Mouse (Mus musculus) heart, embryonic 14.5 days (tissue): ENCODE data around the gene Ccdc36. TPM values are rescaled to one million over a fixed set of nuclear protein-coding genes. Genes with fewer than 3 reads are reported as not detected.
A peak's percentile ranks its signal among the peaks of the same experiment; 100 is the strongest.

Experiments used
- ATAC-seq: fragments of 200-750 bp; cut with Nextera tagmentation; 2 replicates; pipeline ENCODE4 v1.8.0; 2017; ENCODE audit warnings: low read depth, moderate TSS enrichment; ENCODE audit not compliant: insufficient number of reproducible peaks, insufficient read depth, low FRiP score
- H3K27ac ChIP-seq, 2 experiments: fragments of 200-500 bp in 1 of 2; fragments of 300-500 bp in 1 of 2; sonication (generic) in 1 of 2; replicated peaks in 1 of 2; 2 replicates each; pipeline ENCODE4 v1.5.1; 2012 to 2014; ENCODE audit warnings: low read depth in 2 of 2, low read length in 2 of 2, control low read depth in 1 of 2, mild to moderate bottlenecking in 1 of 2, mixed read lengths in 1 of 2; ENCODE audit not compliant: control insufficient read depth in 1 of 2, insufficient read depth in 1 of 2
- H3K27me3 ChIP-seq: fragments of 300-500 bp; sonication (generic); 2 replicates; pipeline ENCODE4 v1.6.1; 2014; ENCODE audit warnings: mild to moderate bottlenecking, low read length, control low read depth; ENCODE audit not compliant: control insufficient read depth, insufficient read depth
- H3K36me3 ChIP-seq: fragments of 300-500 bp; sonication (generic); 2 replicates; pipeline ENCODE4 v1.6.1; 2014; ENCODE audit warnings: mild to moderate bottlenecking, control low read depth, low read length, mixed read lengths; ENCODE audit not compliant: control insufficient read depth, insufficient read depth
- H3K4me1 ChIP-seq, 2 experiments: fragments of 200-500 bp in 1 of 2; fragments of 300-500 bp in 1 of 2; sonication (generic) in 1 of 2; 2 replicates each; pipeline ENCODE4 v1.6.1; 2012 to 2014; ENCODE audit warnings: low read length in 2 of 2, control low read depth in 1 of 2, mixed read lengths in 1 of 2; ENCODE audit not compliant: control insufficient read depth in 2 of 2, insufficient read depth in 2 of 2
- H3K4me2 ChIP-seq: fragments of 300-500 bp; sonication (generic); 2 replicates; pipeline ENCODE4 v1.6.1; 2014; ENCODE audit warnings: mild to moderate bottlenecking, low read length
- H3K4me3 ChIP-seq, 2 experiments: fragments of 200-500 bp in 1 of 2; fragments of 300-500 bp in 1 of 2; sonication (generic) in 1 of 2; 2 replicates each; pipeline ENCODE4 v1.5.1; 2012 to 2014; ENCODE audit warnings: low read length in 2 of 2, mild to moderate bottlenecking in 2 of 2, control low read depth in 1 of 2, low read depth in 1 of 2, moderate library complexity in 1 of 2; ENCODE audit not compliant: control insufficient read depth in 1 of 2, insufficient read depth in 1 of 2
- H3K9ac ChIP-seq: fragments of 300-500 bp; sonication (generic); 2 replicates; pipeline ENCODE4 v1.6.1; 2014; ENCODE audit warnings: mild to moderate bottlenecking, low read length
- H3K9me3 ChIP-seq: fragments of 300-500 bp; sonication (generic); 2 replicates; pipeline ENCODE4 v1.6.1; 2016; ENCODE audit warnings: low read length, control low read depth; ENCODE audit not compliant: control insufficient read depth
- WGBS: fragments of 180-500 bp; shearing (Covaris S2); extraction: QIAGEN DNeasy Blood & Tissue Kit; methylation state at CpG from one replicate; pipeline ENCODE4 v1.1.7; 2014; 5-methylcytosine and 5-hydroxymethylcytosine counted together
- polyA plus RNA-seq: library from polyadenylated mRNA; unstranded; fragments of >200 nt; fragmentation: Nextera tagmentation; extraction: Ambion mirVana; gene quantifications from 2 replicates; pipeline ENCODE4 v1.2.1, GENCODE M21; 2014

The Ccdc36 gene
- polyA plus RNA-seq, 1 experiment from 2014 or later = 0.88 TPM

GRCm38 (mm10) chr9:108461181-108461631 lies 32.9 kb upstream of the Ccdc36 start, which contains the start of gene Klhdc8b:
Klhdc8b (minus strand) TSS chr9:108461581.
- Histone ChIP-seq H3K9ac (peak within 1 kb of the TSS; percentile 93), H3K27ac (peak within 1 kb of the TSS; percentile 69 to 90), H3K36me3 (peaks cover 36% of the 10 kb centered on the region), H3K4me2 (peak within 1 kb of the TSS; percentile 72), H3K27me3 (no peaks in the 10 kb centered on the region), H3K4me1 (peaks cover 11 to 16% of the 10 kb centered on the region in 2 experiments), H3K4me3 (peak within 1 kb of the TSS; percentile 62 to 84), H3K9me3 (no peaks in the 10 kb centered on the region)
- no peak for ATAC-seq
- 26% methylated on average over 11 of the region's 11 CpGs for WGBS

GRCm38 (mm10) chr9:108460319-108461178 lies 32.3 kb upstream of the Ccdc36 start, which contains the start of gene Ccdc71:
Ccdc71 (plus strand) TSS chr9:108460527.
- no peaks in the 10 kb centered on the region for H3K9me3 ChIP-seq
- WGBS = under 1% methylated on average over 49 of the region's 52 CpGs
- no peaks in the 10 kb centered on the region for H3K27me3 ChIP-seq
- peak within 1 kb of the TSS; percentile 93 for H3K9ac ChIP-seq
- peaks cover 11 to 16% of the 10 kb centered on the region in 2 experiments for H3K4me1 ChIP-seq
- peak within 1 kb of the TSS; percentile 62 to 84 for H3K4me3 ChIP-seq
- peaks cover 30% of the 10 kb centered on the region for H3K36me3 ChIP-seq
- peak within 1 kb of the TSS; percentile 69 to 90 for H3K27ac ChIP-seq
- peak; percentile 74 for ATAC-seq
- H3K4me2 ChIP-seq = peak within 1 kb of the TSS; percentile 72

GRCm38 (mm10) chr9:108459939-108460318 lies 31.6 kb upstream of the Ccdc36 start:
- peaks cover 11 to 16% of the 10 kb centered on the region in 2 experiments for H3K4me1 ChIP-seq
- H3K27ac ChIP-seq = peak overlapping the region; percentile 69 to 90; a peak in 2 of 4 replicates
- peak overlapping the region; percentile 72 for H3K4me2 ChIP-seq
- peak overlapping the region; percentile 93; the same call in 1 of the 2 replicates for H3K9ac ChIP-seq
- no peaks in the 10 kb centered on the region for H3K9me3 ChIP-seq
- no peak for ATAC-seq
- H3K27me3 ChIP-seq = no peaks in the 10 kb centered on the region
- H3K4me3 ChIP-seq = peak overlapping the region; percentile 62 to 84
- 82% methylated on average over 1 of the region's 1 CpGs for WGBS
- peaks cover 24% of the 10 kb centered on the region for H3K36me3 ChIP-seq

DNA sequence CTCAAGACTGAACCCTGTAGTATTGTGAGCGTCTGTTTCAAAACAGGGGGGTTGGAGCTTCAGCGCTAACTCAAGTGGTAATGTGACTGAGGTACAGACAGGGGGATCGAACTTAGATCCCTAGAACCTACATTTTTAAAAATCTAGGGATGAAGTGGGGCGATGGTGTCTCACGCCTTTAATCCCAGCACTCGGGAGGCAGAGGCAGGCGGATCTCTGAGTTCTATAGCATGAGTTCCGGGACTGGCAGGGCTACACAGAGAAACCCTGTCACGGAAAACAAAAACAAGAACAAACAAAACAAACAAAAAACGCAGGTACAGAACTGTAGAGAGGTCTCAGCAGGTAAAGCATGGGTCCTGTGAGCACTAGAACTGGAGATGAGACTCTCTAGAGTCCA lies 28.7 kb upstream of the Ccdc36 start:
- no peaks in the 10 kb centered on the region for H3K27me3 ChIP-seq
- ATAC-seq = no peak
- H3K36me3 ChIP-seq = no peaks in the 10 kb centered on the region
- H3K4me2 ChIP-seq = no peak overlapping the region
- no peak overlapping the region for H3K27ac ChIP-seq
- peaks cover 7 to 14% of the 10 kb centered on the region in 2 experiments for H3K4me1 ChIP-seq
- H3K9ac ChIP-seq = no peak overlapping the region
- no peak overlapping the region for H3K4me3 ChIP-seq
- H3K9me3 ChIP-seq = no peaks in the 10 kb centered on the region
- 85% methylated on average over 10 of the region's 10 CpGs for WGBS

DNA sequence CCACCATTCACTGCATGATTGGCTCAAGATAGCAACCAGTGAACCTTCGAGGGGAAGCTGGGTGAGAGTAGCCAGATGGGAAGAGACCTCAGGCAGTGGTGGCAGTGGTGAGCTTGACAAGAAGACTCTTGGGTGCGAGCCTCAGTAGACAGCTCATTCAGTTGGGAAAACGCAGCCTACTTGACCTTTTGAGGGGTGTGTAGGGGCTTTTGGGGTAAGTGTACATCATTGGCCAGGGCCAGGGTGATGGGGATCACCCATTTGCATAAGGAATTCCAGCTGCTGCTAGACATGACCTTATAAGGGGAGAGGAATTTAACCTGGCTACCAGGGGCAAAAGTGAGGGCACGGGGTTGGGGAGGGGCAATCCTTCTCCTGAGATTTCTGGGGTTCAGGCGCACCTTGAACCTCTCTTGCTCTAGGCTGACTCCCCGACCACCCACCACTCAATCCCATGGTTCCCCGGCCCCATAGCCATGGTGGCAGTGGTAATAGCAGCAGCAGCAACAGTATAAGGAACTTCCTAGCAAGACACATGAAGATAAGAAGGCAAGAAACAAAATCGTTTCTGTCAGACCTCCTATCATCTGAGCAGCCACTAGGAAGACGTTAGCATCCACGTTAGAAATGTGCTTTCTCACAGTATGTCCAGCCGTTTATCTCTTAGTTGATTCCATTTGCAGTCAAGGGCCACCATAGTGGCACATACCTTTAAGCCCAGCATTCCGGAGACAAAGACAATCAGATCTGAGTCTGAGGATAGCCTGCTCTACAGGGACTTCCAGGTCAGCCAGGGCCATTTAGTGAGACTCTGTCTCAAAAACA lies 27.7 kb upstream of the Ccdc36 start:
- no peaks in the 10 kb centered on the region for H3K36me3 ChIP-seq
- H3K9me3 ChIP-seq = no peaks in the 10 kb centered on the region
- H3K4me2 ChIP-seq = no peak overlapping the region
- no peaks in the 10 kb centered on the region for H3K27me3 ChIP-seq
- no peak overlapping the region for H3K9ac ChIP-seq
- peaks cover 4 to 13% of the 10 kb centered on the region in 2 experiments for H3K4me1 ChIP-seq
- no peak overlapping the region for H3K4me3 ChIP-seq
- no peak overlapping the region for H3K27ac ChIP-seq
- ATAC-seq = no peak
- WGBS = 54% methylated on average over 12 of the region's 12 CpGs

- H3K9ac ChIP-seq = no peak overlapping the region
- 83% methylated on average over 6 of the region's 6 CpGs for WGBS
- no peaks in the 10 kb centered on the region for H3K9me3 ChIP-seq
- peaks cover 16 to 26% of the 10 kb centered on the region in 2 experiments for H3K4me1 ChIP-seq
- peaks cover 3% of the 10 kb centered on the region; the same call in 1 of the 2 replicates for H3K36me3 ChIP-seq
- H3K27me3 ChIP-seq = no peaks in the 10 kb centered on the region
- H3K4me2 ChIP-seq = no peak overlapping the region
- H3K4me3 ChIP-seq = no peak overlapping the region
- no peak overlapping the region for H3K27ac ChIP-seq
- ATAC-seq = no peak
Measured at GRCm38 (mm10) chr9:108454429-108454828, 26.1 kb upstream of the Ccdc36 start.

DNA sequence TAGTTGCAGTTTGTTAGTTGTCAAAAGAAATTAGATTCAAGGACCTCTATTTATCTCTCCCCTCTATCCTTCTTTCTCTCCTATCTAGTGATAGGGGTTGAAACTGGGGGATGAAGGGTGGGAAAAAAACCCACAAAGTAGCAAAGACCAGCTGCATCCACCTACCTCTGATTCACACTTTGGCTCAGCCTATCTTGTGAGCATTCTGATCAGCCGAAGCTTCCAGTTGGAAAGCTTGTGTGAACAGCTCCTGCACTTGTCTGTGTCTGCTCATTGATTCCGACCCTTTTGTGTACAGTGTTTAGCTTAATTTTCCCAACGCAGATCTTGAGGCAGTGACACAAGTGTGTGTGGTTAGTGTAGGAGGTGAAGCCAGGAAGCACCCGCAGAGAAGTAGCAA lies 25.2 kb upstream of the Ccdc36 start:
- Histone ChIP-seq H3K4me3 (no peak overlapping the region), H3K4me2 (0 out of 2 replicates have a peak overlapping the region, but pooled peaks have one; percentile 85), H3K9me3 (no peaks in the 10 kb centered on the region), H3K27ac (no peak overlapping the region; a peak in 1 of 4 replicates), H3K9ac (peak overlapping the region; percentile 83), H3K4me1 (peaks cover 24 to 36% of the 10 kb centered on the region in 2 experiments), H3K36me3 (peaks cover 13% of the 10 kb centered on the region), H3K27me3 (no peaks in the 10 kb centered on the region)
- ATAC-seq = no peak
- 60% methylated on average over 4 of the region's 4 CpGs for WGBS
